Mouse (Mus musculus): ENCODE data around the gene Smug1.

Gene Smug1

DNA sequence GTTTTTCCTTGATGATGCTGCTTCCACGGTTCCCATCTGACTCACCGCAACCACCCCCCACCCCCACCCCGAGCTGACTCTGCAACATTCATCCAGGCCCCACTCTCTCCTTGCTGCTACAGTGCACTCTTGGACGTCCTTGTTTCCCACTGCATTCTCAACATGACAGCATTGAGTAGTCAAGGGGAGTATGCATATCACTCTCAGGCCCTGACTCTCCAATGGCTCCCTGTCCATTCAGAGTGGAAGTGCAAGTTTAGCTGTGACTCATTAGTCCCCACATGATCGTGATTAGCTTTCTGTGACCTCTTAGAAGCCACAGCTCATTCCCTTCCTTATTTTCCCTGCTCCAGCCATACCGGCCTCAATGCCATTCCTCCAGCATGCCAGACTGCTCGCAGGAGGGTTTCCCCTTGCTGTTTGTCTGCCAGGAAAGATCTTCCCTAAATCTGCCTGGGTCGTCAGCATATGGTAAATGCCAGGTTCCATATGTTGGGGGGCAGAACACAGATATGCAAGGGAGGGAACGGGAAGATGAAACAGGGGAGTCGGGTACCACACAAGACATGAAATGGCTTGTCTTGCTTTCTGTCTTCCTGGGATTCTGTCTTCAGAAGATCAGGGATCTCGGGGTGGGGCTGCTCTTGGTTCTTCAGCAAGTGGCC lies 21.1 kb downstream of the Smug1 start:
- DNase-seq (ENCODE audit: low read depth, low spot score): no peak

- no peak for DNase-seq (ENCODE audit: low read depth, low spot score)
These were observed 22.7 kb downstream of the Smug1 start for GRCm38 (mm10) chr15:103144176-103144575.

DNA sequence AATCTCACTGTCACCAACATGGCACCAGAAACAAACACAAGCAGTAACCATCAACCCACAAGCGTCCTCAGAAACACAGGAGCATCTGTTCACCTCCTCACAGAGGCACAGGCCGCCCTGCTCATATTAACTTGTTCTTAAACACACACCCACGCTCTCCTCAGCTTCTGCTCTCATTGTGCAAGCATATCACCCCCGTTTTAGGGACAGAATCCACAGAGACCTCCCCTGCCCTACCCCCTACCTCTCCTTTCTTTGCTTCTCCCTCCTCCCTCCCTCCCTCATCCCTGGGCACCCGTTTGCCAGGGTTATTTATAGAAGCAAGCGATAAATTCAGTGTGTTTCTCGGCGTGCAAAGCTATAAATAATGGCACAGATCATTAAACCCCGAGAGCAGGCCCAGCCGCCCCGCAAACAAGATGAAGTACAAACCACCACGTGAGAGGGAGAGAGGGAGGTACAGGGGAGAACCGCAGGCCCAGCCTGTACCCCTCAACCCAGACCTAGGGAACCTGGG lies 31.4 kb downstream of the Smug1 start:
- DNase-seq (ENCODE audit: low read depth, low spot score): peak; percentile 40

- DNase-seq (ENCODE audit: low read depth, low spot score): peak; percentile 90
These were observed 32.4 kb downstream of the Smug1 start for GRCm38 (mm10) chr15:103134277-103135086.

- DNase-seq (ENCODE audit: low read depth, low spot score): peak; percentile 59
These were observed 33.1 kb downstream of the Smug1 start for GRCm38 (mm10) chr15:103133761-103134160.

GRCm38 (mm10) chr15:103130729-103131128 lies 36.2 kb downstream of the Smug1 start:
- peak; percentile 52 for DNase-seq (ENCODE audit: low read depth, low spot score)

DNA sequence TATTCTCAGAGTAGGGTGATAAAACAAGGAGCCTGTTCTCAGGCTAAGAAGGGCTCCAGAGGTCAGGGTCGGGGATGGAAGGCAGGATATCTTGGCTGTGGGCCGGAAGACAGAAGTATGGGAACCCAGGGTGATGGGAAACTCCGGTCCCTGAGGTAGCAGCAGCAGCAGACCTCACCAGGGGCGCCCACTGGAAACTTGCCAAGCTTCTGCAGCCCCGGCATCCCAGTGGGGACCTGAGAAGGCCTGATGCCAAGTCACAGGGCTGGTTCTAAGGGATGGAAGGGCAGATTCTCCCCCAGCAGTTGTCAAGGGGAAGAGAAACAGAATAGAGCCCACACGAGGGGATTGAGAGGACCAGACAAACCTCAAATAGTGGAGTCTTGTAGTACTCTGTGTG lies 37.6 kb downstream of the Smug1 start:
- DNase-seq (ENCODE audit: low read depth, low spot score): no peak

DNA sequence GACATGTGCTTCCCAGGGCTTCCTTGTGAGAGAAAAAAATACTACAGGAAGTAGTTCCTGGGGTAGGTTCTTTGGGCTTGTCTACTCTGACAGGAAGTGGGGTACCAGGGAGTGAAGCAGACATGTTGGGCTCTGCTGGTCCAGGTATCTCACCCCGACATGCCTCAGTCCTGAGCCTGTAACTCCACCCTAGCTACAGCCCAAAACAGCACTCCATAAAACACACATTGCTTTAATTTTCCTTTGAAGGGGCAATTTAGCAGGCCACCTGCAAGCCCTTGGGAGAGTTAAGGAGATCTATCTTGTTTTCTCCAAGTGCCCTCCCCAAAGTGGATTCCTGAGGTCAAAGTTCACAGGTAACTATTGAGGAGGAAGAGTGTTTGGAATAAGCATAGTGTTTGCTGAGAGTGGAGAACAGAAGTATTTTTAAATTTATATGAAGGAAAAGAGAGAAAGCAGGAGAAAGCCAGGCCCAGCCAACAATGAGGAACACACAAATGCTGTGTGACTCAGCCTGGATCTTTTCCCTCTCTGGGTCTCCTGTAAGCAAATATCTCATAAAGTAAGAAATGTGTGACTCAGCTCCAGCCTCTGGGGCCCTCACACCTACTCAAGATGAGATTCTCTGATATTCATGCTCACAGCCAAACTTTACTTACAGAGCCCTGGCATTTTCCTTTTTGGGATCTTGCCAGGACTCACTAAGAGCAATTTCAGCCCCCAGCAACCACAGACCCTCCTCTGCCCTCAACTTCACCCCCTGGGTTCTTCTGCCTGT lies 38.6 kb downstream of the Smug1 start:
- DNase-seq (ENCODE audit: low read depth, low spot score): no peak

- no peak for DNase-seq (ENCODE audit: low read depth, low spot score)
These were observed 40.9 kb downstream of the Smug1 start for GRCm38 (mm10) chr15:103125982-103126381.

- DNase-seq (ENCODE audit: low read depth, low spot score): no peak
These were observed 42.6 kb downstream of the Smug1 start for GRCm38 (mm10) chr15:103124254-103124653.

GRCm38 (mm10) chr15:103123343-103123742 lies 43.5 kb downstream of the Smug1 start:
- no peak for DNase-seq (ENCODE audit: low read depth, low spot score)

DNA sequence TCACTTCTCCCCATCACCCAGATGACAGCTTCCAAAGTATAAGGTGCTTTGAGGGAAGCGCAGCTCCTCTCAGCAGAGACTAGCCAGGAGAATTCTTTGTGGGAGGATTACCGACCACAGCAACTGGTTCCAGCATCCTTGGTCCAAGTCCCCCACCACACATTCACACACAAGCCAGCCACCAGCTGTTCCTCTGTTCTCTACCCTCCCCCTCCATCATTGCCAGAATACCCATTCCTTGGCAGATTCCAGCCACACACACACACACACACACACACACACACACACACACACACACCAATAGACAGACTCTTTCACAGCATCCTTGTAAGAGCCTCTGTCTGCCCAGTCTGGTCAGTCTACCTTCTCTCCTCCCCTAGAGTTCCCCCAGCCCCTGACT lies 44.5 kb downstream of the Smug1 start:
- DNase-seq (ENCODE audit: low read depth, low spot score): no peak

- DNase-seq (ENCODE audit: low read depth, low spot score): peak; percentile 40
These were observed 45.5 kb downstream of the Smug1 start for GRCm38 (mm10) chr15:103121416-103121815.

- no peak for DNase-seq (ENCODE audit: low read depth, low spot score)
These were observed 46.3 kb downstream of the Smug1 start for GRCm38 (mm10) chr15:103120594-103120993.

DNA sequence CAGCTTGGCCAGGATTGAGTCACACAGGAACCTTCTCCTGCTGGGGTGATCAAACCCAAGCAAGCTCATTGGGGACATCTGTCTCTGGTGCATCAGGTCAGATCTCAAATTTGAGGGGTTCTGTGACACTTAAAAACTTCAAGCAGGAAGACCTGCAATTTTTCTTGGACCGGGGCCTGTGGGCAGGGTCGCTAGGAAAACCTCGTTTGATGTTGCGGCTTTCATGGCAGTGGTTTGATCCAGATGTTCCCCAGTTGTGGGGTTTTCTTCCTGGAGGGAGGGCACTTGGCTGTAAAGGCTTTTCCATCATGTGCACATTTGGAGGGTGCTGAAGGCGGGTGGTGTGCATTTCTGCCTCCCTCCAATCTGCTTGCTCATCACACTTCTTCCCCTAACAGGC lies 51.2 kb downstream of the Smug1 start:
- no peak for DNase-seq (ENCODE audit: low read depth, low spot score)

- DNase-seq (ENCODE audit: low read depth, low spot score): no peak
These were observed 51.6 kb downstream of the Smug1 start for GRCm38 (mm10) chr15:103115256-103115655.

- DNase-seq (ENCODE audit: low read depth, low spot score): no peak
These were observed 53.8 kb downstream of the Smug1 start for GRCm38 (mm10) chr15:103113077-103113476.

DNA sequence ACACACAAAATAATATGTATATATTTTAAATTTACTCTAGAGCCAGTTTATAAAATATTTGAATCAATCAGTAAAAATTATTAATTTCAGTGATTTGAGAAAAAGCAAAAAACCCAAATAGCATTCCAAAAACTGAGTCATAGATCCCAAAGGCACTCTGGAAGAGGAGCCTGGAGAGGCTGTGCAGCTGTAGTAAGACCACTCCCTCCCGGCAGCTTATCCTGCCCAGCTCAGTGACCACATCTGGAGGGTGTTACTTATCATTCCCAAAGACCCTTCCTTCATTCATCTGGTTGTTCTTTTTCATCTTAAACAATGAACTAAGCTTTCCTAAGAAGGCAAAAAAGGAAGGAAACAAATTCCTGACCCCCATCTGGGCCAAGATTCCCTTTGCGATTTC lies 54.6 kb downstream of the Smug1 start:
- no peak for DNase-seq (ENCODE audit: low read depth, low spot score)

- DNase-seq (ENCODE audit: low read depth, low spot score): no peak
These were observed 57.0 kb downstream of the Smug1 start for GRCm38 (mm10) chr15:103109940-103110339.

DNA sequence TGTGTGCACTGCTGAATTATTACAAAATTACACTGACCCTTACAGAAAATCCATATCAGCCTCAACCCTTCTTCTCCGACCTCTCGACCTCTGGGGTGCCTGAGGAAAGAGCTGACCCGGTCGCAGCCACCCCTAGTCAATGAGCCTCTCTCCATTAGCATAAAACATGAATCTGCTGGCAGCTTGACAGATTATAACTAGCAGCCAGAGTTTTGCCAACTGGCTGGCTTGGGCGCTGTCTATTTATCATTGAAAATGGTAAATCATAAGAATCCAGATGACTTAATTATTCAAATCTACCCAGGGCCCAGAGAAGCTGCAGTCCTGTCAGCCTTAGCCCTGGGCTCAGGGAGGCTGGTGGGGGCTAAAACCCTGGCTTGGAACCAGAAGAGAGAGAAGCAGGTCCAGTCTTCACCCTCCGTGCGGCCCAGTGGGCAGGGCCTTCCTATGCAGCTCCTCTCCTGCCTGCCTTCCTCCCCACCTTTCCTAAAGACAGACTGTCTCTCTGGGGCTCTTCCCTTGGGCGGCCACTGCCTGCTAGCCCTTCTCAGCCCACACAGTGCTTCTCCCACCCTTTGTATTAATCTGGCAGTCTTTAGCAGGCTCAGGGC lies 58.7 kb downstream of the Smug1 start:
- DNase-seq (ENCODE audit: low read depth, low spot score): no peak

GRCm38 (mm10) chr15:103106201-103106600 lies 60.7 kb downstream of the Smug1 start:
- no peak for DNase-seq (ENCODE audit: low read depth, low spot score)
